Mouse (Mus musculus): ENCODE data around the gene Antxr1. TPM values are rescaled to one million over a fixed set of nuclear protein-coding genes. Genes with fewer than 3 reads are reported as not detected.
A peak's percentile ranks its signal among the peaks of the same experiment; 100 is the strongest.

The Antxr1 gene
- total and polyA plus RNA-seq, 3 experiments = 9.1 to 21.4 (median 14.7) TPM

DNA sequence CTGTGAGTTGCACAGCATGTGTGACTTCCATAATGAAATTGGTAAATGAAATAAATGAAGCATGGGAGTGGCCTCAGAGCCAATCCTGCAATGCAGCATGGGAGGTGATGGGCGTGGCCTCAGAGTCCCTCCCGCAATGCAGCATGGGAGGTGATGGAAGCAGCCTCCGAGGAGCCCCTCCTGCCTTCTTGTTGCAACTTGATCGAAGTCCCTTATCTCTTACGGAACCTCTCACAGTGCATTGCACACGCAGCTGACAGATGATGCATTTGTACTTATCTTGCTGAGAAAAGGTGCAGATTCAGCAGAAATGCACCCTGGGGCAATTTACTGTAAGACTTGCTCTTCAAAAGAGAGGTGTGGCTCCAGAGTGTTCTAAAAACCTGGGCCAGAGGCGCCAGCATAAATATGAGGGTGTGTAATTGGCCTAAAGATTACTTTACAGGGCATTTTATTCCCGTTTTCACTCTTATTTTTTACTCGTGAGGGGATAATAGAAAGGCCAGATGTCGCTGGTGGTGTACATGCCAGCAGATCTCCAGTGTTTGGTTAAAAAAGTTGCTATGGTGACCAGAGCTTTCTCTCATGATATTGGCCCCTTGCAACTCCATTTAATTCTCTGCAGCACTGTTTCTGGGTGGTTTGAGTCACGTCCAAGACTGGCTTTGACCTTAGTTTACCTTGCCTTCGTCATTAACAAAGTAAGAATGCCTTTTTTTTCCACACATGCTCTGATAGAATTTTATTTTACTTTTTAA is 195.6 kb downstream of the Antxr1 start:
- no peak for DNase-seq

DNA sequence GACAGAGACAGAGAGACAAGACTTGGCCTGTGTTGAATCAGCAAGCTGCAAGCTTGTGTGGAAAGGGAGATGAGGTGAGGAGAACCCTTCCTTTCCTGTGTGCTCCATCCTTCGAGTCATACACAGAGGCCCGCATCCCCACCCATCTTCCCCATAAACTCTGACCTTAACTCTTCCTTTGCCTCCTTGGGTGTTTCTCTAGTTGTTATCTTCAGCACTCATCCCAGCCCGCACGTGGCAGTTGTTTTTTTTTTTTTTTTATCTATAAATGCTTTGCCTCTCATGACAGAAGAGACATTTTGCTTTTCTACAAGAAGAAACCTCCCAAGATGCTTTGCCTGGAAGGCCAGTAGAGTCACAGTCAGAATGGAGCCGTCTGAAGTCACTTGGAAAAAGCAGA is 197.1 kb downstream of the Antxr1 start:
- no peak for DNase-seq

DNA sequence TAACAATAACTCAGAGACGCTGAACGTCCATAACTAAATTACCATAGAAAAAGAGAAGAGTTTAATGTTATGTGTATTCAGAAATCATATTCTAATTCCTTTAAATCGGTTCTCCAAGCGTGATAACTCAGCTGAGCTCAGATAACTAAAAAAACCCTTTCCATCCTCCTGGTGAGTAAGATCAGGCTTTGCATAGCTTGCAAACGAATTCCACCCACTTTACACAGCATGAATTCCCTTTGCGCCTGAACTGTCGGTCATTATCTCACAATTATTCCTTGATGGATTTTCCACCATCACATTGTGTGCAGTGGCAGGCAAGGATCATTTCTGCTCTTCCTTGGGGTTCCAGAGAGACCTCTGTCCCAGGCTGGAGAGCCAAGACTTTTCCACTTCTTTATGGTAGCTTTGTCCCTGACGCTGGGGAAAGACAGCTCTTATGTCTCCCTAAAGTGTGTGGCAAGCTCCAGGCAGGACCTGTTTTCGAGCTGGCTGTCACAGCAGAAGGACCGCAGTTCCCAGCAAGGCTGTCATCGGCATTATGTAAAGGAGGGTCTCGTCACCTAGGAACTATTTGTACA is 201.6 kb downstream of the Antxr1 start:
- DNase-seq = no peak

GRCm38 (mm10) chr6:87133520-87133919 is 202.1 kb downstream of the Antxr1 start:
- DNase-seq = no peak

GRCm38 (mm10) chr6:87131078-87131477 is 204.5 kb downstream of the Antxr1 start:
- DNase-seq = no peak

- DNase-seq = no peak
Measured at GRCm38 (mm10) chr6:87130628-87131027, 205.0 kb downstream of the Antxr1 start.

DNA sequence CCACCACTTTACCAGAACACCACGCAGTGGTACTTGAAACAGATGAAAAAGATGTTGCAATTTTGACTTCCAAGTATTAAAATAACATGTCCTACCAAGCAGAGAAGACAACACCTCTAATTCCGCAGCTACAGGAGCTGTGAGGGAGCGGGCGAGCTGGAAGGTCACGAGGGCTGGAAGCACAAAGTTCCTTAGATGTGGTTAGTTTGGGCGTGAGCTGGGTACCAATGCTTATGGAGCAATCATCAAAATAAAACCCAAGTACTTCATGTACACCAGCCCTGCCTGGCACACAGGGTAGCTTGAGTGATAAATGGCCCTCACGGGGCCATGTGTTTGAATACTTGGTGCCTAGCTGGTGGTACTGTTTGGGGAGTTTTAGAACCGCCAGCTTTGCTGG is 205.8 kb downstream of the Antxr1 start:
- DNase-seq = peak; percentile 13

- DNase-seq = no peak
Measured at GRCm38 (mm10) chr6:87127049-87127753, 208.4 kb downstream of the Antxr1 start.

DNA sequence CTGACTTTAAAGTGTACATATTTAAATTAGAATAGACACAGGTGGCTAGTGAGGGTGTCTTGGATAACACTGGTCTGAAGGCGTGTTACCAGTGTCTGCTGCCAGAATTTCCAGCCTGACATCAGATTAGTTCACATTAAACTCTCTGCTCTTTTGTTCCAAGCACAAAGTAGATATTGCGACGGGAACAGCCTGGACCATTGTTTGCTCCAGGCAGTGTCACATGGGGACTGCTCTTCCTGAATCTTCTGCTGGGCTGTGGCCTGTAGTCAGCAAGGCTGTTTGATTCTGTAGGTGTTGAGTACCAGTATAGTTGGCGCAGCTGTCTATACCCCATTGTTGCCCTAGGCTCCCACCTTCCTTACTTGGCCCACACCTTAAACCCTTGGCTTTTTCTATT is 211.6 kb downstream of the Antxr1 start:
- no peak for DNase-seq

DNA sequence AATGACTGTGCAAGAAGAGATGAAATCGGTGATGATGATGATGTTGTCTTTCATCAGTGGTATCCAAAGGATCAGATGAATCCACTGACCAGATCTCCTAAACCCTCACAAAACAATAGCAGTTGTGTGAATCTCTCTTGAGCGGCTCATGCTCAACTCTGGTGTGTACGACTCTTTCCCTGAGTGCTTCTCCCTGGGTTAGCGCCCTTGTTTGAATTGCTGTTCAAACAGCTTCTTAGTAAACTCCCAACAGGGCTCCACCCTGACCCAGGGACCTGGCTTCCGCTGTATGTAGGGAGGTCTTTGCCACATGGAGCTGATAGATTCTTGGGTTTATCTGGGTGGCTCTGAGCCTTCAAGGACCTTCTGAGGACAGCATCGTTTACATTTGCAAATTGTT is 212.2 kb downstream of the Antxr1 start:
- DNase-seq = no peak

- DNase-seq = no peak
Measured at GRCm38 (mm10) chr6:87121961-87122360, 213.7 kb downstream of the Antxr1 start.

GRCm38 (mm10) chr6:87120661-87121060 is 215.0 kb downstream of the Antxr1 start:
- no peak for DNase-seq

DNA sequence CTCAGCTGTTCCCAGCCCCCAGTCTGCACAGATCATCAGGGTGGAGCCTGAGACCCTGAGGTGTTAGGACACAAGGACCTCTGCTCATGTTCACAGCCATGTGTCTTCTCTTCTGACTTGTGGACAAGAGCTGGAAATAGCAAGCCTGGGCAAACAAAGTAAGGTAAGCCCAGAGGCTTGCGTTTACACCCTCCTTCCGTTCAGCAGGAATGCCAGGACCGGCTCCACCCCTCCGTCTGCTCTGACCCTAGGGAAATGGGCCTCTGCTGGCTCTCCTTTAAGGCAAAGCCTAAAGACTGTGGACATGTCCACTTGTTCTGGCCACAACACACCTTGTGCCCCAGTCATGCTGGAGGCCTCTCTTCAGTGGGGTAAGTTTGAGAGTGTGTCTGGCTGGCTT is 215.6 kb downstream of the Antxr1 start:
- DNase-seq = no peak

DNA sequence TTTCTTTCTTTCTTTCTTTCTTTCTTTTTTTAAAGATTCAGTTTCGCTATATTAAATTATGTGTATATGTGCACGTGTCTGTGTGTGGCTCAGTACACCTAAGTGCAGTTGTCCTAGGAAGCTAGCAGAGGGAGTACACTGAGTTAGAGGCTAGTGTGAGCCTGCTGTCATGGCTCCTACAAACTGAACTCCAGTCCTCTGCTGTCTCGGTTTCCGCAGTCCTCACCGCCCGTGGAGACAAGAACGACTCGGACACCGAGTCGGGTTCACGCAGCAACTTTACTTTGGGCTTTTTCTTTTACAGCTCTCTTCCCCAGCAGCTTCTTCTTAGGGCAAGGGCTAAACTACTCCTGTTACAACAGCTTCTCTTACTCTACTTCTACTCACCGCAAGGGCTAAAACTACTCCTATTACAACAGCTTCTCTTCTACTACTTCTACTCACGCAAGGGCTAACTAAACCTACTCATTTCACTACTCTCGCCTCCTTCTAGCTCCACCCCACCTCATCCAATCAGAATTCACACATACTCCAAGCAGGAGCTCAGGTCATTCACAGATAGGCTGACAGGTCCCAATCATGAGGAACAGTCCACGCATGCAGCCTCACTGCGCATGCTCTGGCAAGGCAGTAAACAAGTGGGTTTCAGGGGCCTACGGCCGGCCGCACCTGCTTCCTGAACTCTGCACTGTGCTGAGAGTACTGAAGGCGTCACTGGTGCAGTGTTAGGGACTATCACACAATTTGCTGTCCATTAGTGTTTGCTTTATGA is 216.4 kb downstream of the Antxr1 start:
- no peak for DNase-seq

DNA sequence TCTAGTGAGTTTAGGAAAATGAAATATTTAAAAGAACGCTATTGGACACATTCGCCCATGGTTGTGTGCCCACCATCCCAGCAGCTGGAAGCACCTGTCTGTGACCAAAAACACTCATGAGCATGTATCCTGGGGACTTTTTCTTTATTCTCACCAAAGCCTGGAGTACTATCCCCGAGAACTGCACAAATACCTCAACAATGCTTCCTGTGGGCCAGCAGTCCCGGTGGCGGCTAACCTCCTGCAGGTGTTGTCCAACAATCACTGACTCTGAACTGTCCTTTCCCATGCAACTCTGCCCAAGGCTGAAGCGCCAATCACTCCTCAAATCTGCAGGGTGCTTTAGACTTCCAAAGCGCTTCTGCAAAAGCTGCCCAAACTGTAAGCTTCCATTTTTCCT is 219.0 kb downstream of the Antxr1 start:
- DNase-seq = no peak

- no peak for DNase-seq
Measured at GRCm38 (mm10) chr6:87115981-87116380, 219.6 kb downstream of the Antxr1 start.

DNA sequence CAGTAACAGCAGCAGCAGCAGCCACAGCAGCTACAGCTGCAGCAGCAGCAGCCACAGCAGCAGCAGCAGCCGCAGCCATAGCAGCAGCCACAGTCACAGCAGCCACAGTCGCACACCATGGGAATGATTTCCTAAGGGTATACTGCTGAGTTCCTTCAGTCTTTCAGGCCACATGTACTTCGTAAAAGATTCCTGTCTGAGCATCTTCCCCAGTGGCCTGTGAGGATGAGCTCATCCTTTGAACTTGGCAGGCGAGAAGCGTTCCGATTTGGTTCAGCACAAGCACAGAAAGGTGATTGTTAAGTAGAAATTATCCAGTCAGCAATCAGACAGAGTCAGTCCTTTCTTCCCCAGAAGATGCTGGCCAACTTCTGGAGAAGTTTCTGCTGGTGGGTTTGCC is 223.5 kb downstream of the Antxr1 start:
- no peak for DNase-seq

DNA sequence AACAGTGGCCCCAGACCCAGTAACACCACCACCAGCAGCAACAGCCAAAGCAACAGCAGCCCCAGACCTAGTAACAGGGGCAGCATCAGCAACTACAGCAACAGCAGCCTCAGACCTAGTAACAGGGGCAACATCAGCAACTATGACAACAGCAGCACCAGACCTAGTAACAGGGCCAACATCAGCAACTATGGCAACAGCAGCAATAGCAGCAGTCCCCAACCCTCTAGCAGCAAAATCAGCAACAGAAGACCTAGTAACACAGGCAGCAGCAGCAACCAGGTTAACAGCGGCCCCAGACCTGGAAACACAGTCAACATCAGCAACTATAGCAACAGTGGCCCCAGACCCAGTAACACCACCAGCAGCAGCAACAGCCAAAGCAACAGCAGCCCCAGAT is 224.1 kb downstream of the Antxr1 start:
- no peak for DNase-seq

GRCm38 (mm10) chr6:87104123-87104796 is 231.4 kb downstream of the Antxr1 start, which contains the start of gene D6Ertd527e:
Gene D6Ertd527e (plus strand): TSS chr6:87104746.
- no peak for DNase-seq

DNA sequence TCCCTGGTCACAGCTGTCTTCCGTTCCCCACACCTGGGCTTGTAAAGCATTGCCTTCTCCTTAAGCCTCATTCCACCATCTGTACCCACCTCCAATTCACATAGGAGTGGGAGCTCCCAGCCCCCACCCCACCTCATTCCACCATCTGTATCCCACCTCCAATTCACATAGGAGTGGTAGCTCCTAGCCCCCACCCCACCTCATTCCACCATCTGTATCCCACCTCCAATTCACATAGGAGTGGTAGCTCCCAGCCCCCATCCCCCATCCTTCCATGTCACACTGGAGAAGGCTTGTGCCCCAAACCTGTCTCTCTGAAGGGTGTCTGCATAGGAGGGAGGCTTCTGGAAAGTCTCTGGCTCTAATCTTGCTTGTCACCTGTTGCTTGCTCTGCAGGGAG is 232.3 kb downstream of the Antxr1 start:
- DNase-seq = no peak

- DNase-seq = no peak
Measured at GRCm38 (mm10) chr6:87102421-87102911, 233.2 kb downstream of the Antxr1 start.

DNA sequence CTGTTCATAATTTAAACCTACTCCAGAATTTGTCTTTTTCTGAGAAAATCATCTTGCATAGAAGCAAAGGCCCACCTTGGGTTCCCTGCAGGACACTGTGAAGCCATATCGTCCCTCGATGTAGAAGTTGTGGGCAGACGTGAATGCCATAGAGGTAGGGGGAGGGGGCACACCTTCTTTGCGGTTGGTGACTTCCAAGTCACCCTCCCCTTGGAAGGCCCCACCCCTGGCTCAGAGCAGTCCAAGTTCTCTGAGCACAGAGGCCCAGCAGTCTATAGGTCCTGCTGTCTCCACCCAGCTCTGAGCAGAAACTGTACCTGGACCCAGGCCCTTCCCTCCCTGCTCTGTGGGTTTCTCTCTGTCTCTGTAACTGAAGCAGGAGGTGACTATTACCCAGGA is 233.7 kb downstream of the Antxr1 start:
- DNase-seq = peak; percentile 11

All from adrenal gland, adult 2 months (tissue).